Mouse (Mus musculus): ENCODE results near the gene Zfp93. TPM values are rescaled to one million over a fixed set of nuclear protein-coding genes. Genes with fewer than 3 reads are reported as not detected.

The Zfp93 gene
- polyA plus RNA-seq, 1 experiment from 2014 or later = 9.3 TPM

DNA sequence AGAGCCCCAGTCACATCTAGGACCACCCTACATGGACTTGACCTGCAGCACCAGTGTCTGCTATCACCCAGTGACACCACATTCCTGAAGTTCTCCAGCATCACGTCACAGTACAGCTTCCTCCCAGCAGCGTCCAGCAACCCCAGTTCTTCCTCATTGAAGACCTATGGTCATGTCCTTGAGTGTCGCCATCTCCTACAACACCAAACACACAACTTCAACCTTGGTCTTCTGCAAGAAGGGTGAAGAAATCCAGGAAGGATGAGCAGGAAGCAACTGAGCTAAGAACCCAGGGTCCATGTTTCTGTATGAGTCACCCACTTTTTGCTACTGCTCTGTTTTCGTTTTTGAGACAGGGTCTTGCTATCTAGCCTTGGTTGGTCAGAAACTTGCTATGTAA is 52.4 kb downstream of the Zfp93 start:
- no peak for ATAC-seq (ENCODE audit: low read depth)
- Histone ChIP-seq H3K9me3 (ENCODE audit: control insufficient read depth, low read length) (peaks cover 8% of the 10 kb centered on the region), H3K4me3 (ENCODE audit: low read length) (no peak overlapping the region), H3K27ac (ENCODE audit: low read length) (no peak overlapping the region), H3K4me1 (replicated peaks; ENCODE audit: control insufficient read depth, insufficient read depth, low read length) (peaks cover 6% of the 10 kb centered on the region), H3K9ac (ENCODE audit: low read length) (no peak overlapping the region), H3K27me3 (ENCODE audit: control insufficient read depth, insufficient read depth, low read depth, low read length) (no peaks in the 10 kb centered on the region), H3K36me3 (ENCODE audit: control insufficient read depth, insufficient read depth, low read length) (no peaks in the 10 kb centered on the region), H3K4me2 (ENCODE audit: low read depth, low read length) (no peak overlapping the region)
- 71% methylated on average over 4 of the region's 4 CpGs for WGBS

DNA sequence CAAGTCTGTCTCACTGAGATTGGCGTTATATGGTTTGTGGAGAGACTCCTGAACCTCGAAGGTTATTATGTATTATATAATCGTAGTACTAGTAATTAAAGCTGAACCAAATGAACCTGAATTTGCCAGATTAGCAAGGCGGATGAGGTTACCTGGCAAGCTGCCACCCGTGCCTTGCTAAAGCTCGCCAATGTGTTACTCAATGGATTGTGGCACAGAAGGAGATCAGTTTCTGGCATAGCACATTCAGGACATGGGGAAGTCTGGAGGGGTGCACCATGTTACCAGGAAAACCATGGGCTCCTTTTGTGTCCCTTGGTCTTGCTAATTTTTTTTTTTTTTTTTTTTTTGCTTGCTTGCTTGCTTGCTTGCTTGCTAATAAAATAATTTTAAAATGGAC is 55.0 kb downstream of the Zfp93 start:
- no peak overlapping the region for H3K9ac ChIP-seq (ENCODE audit: low read length)
- no peak overlapping the region for H3K27ac ChIP-seq (ENCODE audit: low read length)
- H3K4me3 ChIP-seq (ENCODE audit: low read length) = no peak overlapping the region
- peaks cover 6% of the 10 kb centered on the region for H3K4me1 ChIP-seq (replicated peaks; ENCODE audit: control insufficient read depth, insufficient read depth, low read length)
- ATAC-seq (ENCODE audit: low read depth) = no peak
- 86% methylated on average over 6 of the region's 6 CpGs for WGBS
- no peaks in the 10 kb centered on the region for H3K36me3 ChIP-seq (ENCODE audit: control insufficient read depth, insufficient read depth, low read length)
- peak overlapping the region; percentile 56 for H3K4me2 ChIP-seq (ENCODE audit: low read depth, low read length)
- H3K27me3 ChIP-seq (ENCODE audit: control insufficient read depth, insufficient read depth, low read depth, low read length) = no peaks in the 10 kb centered on the region
- H3K9me3 ChIP-seq (ENCODE audit: control insufficient read depth, low read length) = peaks cover 8% of the 10 kb centered on the region

DNA sequence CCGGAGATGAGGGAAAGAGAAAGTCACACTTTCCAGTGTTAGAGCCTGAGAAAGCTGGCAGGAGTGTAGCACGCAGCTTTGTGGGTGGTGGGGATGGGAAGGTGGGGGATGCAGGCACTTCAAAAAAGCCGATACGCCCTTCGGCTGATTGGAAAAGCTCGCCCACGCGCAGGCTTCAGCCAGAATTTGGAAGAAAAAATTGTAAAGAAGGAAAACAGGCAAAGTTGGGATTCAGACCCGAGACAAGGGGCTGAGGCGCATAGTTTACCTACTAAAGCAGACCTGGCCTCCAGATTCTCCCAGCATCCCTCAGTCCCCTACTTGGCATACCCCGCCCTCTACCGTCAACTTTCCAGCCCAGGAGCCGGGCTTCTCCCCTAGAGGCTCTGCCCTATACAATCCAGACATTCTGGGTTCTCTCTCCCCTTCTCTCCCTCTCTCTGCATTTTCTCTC is 55.5 kb downstream of the Zfp93 start:
- Histone ChIP-seq H3K36me3 (ENCODE audit: control insufficient read depth, insufficient read depth, low read length) (no peaks in the 10 kb centered on the region), H3K9me3 (ENCODE audit: control insufficient read depth, low read length) (peaks cover 8% of the 10 kb centered on the region), H3K9ac (ENCODE audit: low read length) (peak overlapping the region; percentile 51), H3K27me3 (ENCODE audit: control insufficient read depth, insufficient read depth, low read depth, low read length) (no peaks in the 10 kb centered on the region), H3K4me1 (replicated peaks; ENCODE audit: control insufficient read depth, insufficient read depth, low read length) (peaks cover 6% of the 10 kb centered on the region), H3K27ac (ENCODE audit: low read length) (no peak overlapping the region), H3K4me2 (ENCODE audit: low read depth, low read length) (peak overlapping the region; percentile 56), H3K4me3 (ENCODE audit: low read length) (peak overlapping the region; percentile 37)
- 7% methylated on average over 13 of the region's 13 CpGs for WGBS
- ATAC-seq (ENCODE audit: low read depth) = peak; percentile 70; the same call in 1 of the 2 replicates

DNA sequence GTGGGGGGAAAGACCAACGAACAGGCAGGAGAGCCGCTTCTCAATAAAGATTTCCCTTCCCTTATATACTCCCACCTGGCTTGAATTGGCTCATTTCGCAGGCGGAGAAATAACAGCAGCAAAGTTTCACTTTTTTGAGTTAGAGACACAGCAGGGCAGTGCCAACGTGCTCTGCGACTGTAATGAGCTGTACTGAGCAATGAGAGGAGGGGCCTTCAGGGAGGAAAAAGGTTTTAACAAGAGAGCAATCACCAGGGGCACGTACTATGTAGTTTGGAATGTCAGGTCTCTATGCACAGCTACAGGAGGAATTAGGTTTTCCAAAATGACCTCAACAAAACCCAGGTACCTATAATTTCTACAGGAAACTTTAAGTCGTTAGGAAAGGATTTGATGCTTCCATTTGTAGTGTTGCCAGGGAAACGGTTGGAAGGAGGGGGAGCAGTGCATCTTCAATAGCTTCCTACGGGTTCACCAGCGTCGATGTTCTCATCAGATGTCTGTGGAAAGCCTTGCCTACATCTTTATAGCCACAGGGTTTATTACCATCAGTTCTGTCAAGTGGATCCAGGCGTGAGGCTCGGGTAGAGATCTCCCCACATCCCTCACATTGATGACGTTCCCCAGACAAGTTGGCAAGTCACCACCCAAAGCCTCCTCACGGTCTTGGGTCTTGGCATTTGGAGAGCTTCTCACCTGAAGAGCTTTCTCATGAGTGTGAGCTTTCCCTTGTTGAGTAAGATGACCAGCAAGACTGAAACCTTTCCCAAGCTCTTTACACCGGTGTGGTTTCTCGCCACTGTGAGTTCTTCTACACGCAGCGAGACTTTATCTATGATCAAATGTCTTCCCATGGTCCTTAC is 56.3 kb downstream of the Zfp93 start:
- peaks cover 8% of the 10 kb centered on the region for H3K9me3 ChIP-seq (ENCODE audit: control insufficient read depth, low read length)
- H3K9ac ChIP-seq (ENCODE audit: low read length) = peak overlapping the region; percentile 51
- peaks cover 6% of the 10 kb centered on the region for H3K4me1 ChIP-seq (replicated peaks; ENCODE audit: control insufficient read depth, insufficient read depth, low read length)
- peak; percentile 66 for ATAC-seq (ENCODE audit: low read depth)
- peak overlapping the region; percentile 53; the same call in 1 of the 2 replicates for H3K27ac ChIP-seq (ENCODE audit: low read length)
- peak overlapping the region; percentile 37 for H3K4me3 ChIP-seq (ENCODE audit: low read length)
- peak overlapping the region; percentile 56 for H3K4me2 ChIP-seq (ENCODE audit: low read depth, low read length)
- 50% methylated on average over 20 of the region's 20 CpGs for WGBS
- H3K36me3 ChIP-seq (ENCODE audit: control insufficient read depth, insufficient read depth, low read length) = no peaks in the 10 kb centered on the region
- no peaks in the 10 kb centered on the region for H3K27me3 ChIP-seq (ENCODE audit: control insufficient read depth, insufficient read depth, low read depth, low read length)

Other genes with a start within 250 kb of the Zfp93 start
- not detected in 2 replicates for gene Vmn1r183, start 217.2 kb upstream of the Zfp93 start, polyA plus RNA-seq (2015; fragmentation: Nextera tagmentation; extraction: Ambion mirVana)
- 18.9 and 21.0 TPM in 2 replicates for gene Zfp180, start 188.5 kb upstream of the Zfp93 start, polyA plus RNA-seq (2015; fragmentation: Nextera tagmentation; extraction: Ambion mirVana)
- 5.3 and 6.0 TPM in 2 replicates for gene Zfp112, start 158.1 kb upstream of the Zfp93 start, polyA plus RNA-seq (2015; fragmentation: Nextera tagmentation; extraction: Ambion mirVana)
- gene Zfp235, start 136.3 kb upstream of the Zfp93 start, polyA plus RNA-seq (2015; fragmentation: Nextera tagmentation; extraction: Ambion mirVana) = 18.4 and 18.5 TPM in 2 replicates
- gene Zfp114, start 95.4 kb upstream of the Zfp93 start, polyA plus RNA-seq (2015; fragmentation: Nextera tagmentation; extraction: Ambion mirVana) = 6.1 and 6.9 TPM in 2 replicates
- 11.8 and 12.8 TPM in 2 replicates for gene Zfp111, start 59.0 kb upstream of the Zfp93 start, polyA plus RNA-seq (2015; fragmentation: Nextera tagmentation; extraction: Ambion mirVana)
- gene Zfp109, start 32.9 kb upstream of the Zfp93 start, polyA plus RNA-seq (2015; fragmentation: Nextera tagmentation; extraction: Ambion mirVana) = 4.7 and 5.4 TPM in 2 replicates
- 3.5 and 4.2 TPM in 2 replicates for gene Zfp108, start 15.6 kb upstream of the Zfp93 start, polyA plus RNA-seq (2015; fragmentation: Nextera tagmentation; extraction: Ambion mirVana)
- gene Zfp61, start 30.8 kb downstream of the Zfp93 start, polyA plus RNA-seq (2015; fragmentation: Nextera tagmentation; extraction: Ambion mirVana) = 32.7 and 34.1 TPM in 2 replicates
- gene Zfp94, start 46.2 kb downstream of the Zfp93 start, polyA plus RNA-seq (2015; fragmentation: Nextera tagmentation; extraction: Ambion mirVana) = 10.2 and 11.3 TPM in 2 replicates
- gene Tescl, start 63.5 kb downstream of the Zfp93 start, polyA plus RNA-seq (2015; fragmentation: Nextera tagmentation; extraction: Ambion mirVana) = not detected in 2 replicates
- 0.06 and 0.33 TPM in 2 replicates for gene Lypd5, start 78.8 kb downstream of the Zfp93 start, polyA plus RNA-seq (2015; fragmentation: Nextera tagmentation; extraction: Ambion mirVana)
- 3.2 and 5.7 TPM in 2 replicates for gene Kcnn4, start 99.8 kb downstream of the Zfp93 start, polyA plus RNA-seq (2015; fragmentation: Nextera tagmentation; extraction: Ambion mirVana)
- gene Smg9, start 129.2 kb downstream of the Zfp93 start, polyA plus RNA-seq (2015; fragmentation: Nextera tagmentation; extraction: Ambion mirVana) = 22.7 and 24.6 TPM in 2 replicates
- gene Irgc1, start 181.9 kb downstream of the Zfp93 start, polyA plus RNA-seq (2015; fragmentation: Nextera tagmentation; extraction: Ambion mirVana) = not detected in 2 replicates
- gene Plaur, start 192.1 kb downstream of the Zfp93 start, polyA plus RNA-seq (2015; fragmentation: Nextera tagmentation; extraction: Ambion mirVana) = 17.6 and 19.7 TPM in 2 replicates
- gene Cadm4, start 211.6 kb downstream of the Zfp93 start, polyA plus RNA-seq (2015; fragmentation: Nextera tagmentation; extraction: Ambion mirVana) = 1.4 and 1.8 TPM in 2 replicates
- gene Zfp428, start 236.6 kb downstream of the Zfp93 start, polyA plus RNA-seq (2015; fragmentation: Nextera tagmentation; extraction: Ambion mirVana) = 30.4 and 31.8 TPM in 2 replicates
- 0.33 and 0.43 TPM in 2 replicates for gene AC161166.1, start 242.0 kb downstream of the Zfp93 start, polyA plus RNA-seq (2015; fragmentation: Nextera tagmentation; extraction: Ambion mirVana)